Comparison of ENCODE assay signal across 8 mouse cellular contexts in genomic region chr19:6951994-6952711, GRCm38 (mm10). TPM values are rescaled to one million over a fixed set of nuclear protein-coding genes. Genes with fewer than 3 reads are reported as not detected.
DNase-seq lines count a peak whose midpoint lies in the region; ATAC-seq and TF ChIP-seq lines count a peak whose summit lies in the region.

No protein-coding gene starts in this region.

- peak; percentile 57 for ATAC-seq in intestine, embryonic 15.5 days
- ATAC-seq in limb, embryonic 11.5 days (ENCODE audit: insufficient number of reproducible peaks, low FRiP score, low TSS enrichment, low read depth), result 0 out of 2 replicates have a peak, but pooled peaks have one; percentile 4
- peak; percentile 20 for ATAC-seq in midbrain, embryonic 11.5 days (ENCODE audit: low FRiP score)

- no peak for TF ChIP-seq CTCF in small intestine, adult 2 months (IDR thresholded peaks at IDR 0.05; ENCODE audit: extremely low read depth, insufficient read length, insufficient replicate concordance, low read depth, low read length)

- no peak; the same call in 1 of the 2 replicates for TF ChIP-seq POLR2A in small intestine, adult 2 months (IDR thresholded peaks at IDR 0.05; ENCODE audit: low read depth, low read length)

- H3K27me3 ChIP-seq in intestine, embryonic 15.5 days (replicated peaks), result no peaks in the 10 kb centered on the region
- no peaks in the 10 kb centered on the region for H3K27me3 ChIP-seq in limb, embryonic 11.5 days (ENCODE audit: control insufficient read depth, insufficient read depth, low read length)
- H3K27me3 ChIP-seq in midbrain, embryonic 11.5 days (ENCODE audit: control insufficient read depth, insufficient read depth, low read length), result no peaks in the 10 kb centered on the region
- no peaks in the 10 kb centered on the region for H3K27me3 ChIP-seq in small intestine, adult 2 months (ENCODE audit: control insufficient read depth, insufficient read depth, low read length)

- H3K4me1 ChIP-seq in intestine, embryonic 15.5 days (replicated peaks), result peaks cover 36% of the 10 kb centered on the region
- peaks cover 9% of the 10 kb centered on the region; the same call in 1 of the 2 replicates for H3K4me1 ChIP-seq in limb, embryonic 11.5 days (ENCODE audit: control insufficient read depth, insufficient read depth, low read length)
- H3K4me1 ChIP-seq in midbrain, embryonic 11.5 days (ENCODE audit: control insufficient read depth, insufficient read depth, low read length), result peaks cover 15% of the 10 kb centered on the region
- peaks cover 47% of the 10 kb centered on the region for H3K4me1 ChIP-seq in small intestine, adult 2 months (ENCODE audit: control insufficient read depth, insufficient read depth, insufficient read length, low read length)

- 1% methylated on average over 31 of the region's 31 CpGs for WGBS in intestine, embryonic 15.5 days
- WGBS in limb, embryonic 11.5 days, result 3% methylated on average over 31 of the region's 31 CpGs
- WGBS in midbrain, embryonic 11.5 days, result 3% methylated on average over 31 of the region's 31 CpGs
- WGBS in small intestine, adult 2 months, result 3% methylated on average over 31 of the region's 31 CpGs

- H3K27ac ChIP-seq in intestine, embryonic 15.5 days, result peak overlapping the region; percentile 97
- peak overlapping the region; percentile 90 for H3K27ac ChIP-seq in limb, embryonic 11.5 days (replicated peaks; ENCODE audit: low read depth, low read length)
- peak overlapping the region; percentile 97 for H3K27ac ChIP-seq in midbrain, embryonic 11.5 days (ENCODE audit: low read depth, low read length)
- H3K27ac ChIP-seq in small intestine, adult 2 months (ENCODE audit: insufficient read depth, low read depth, low read length), result peak overlapping the region; percentile 94

- H3K4me3 ChIP-seq in intestine, embryonic 15.5 days (replicated peaks), result peak overlapping the region; percentile 55
- H3K4me3 ChIP-seq in limb, embryonic 11.5 days (ENCODE audit: low read depth, low read length), result peak overlapping the region; percentile 63
- peak overlapping the region; percentile 42 for H3K4me3 ChIP-seq in midbrain, embryonic 11.5 days (ENCODE audit: low read depth, low read length)
- peak overlapping the region; percentile 70 for H3K4me3 ChIP-seq in small intestine, adult 2 months (ENCODE audit: low read depth, low read length)

- H3K4me2 ChIP-seq in intestine, embryonic 15.5 days (replicated peaks), result peak overlapping the region; percentile 88
- peak overlapping the region; percentile 79 for H3K4me2 ChIP-seq in limb, embryonic 11.5 days (ENCODE audit: low read depth, severe bottlenecking)
- peak overlapping the region; percentile 94 for H3K4me2 ChIP-seq in midbrain, embryonic 11.5 days

- no peaks in the 10 kb centered on the region for H3K9me3 ChIP-seq in intestine, embryonic 15.5 days
- no peaks in the 10 kb centered on the region for H3K9me3 ChIP-seq in limb, embryonic 11.5 days (ENCODE audit: control insufficient read depth, low read length)
- H3K9me3 ChIP-seq in midbrain, embryonic 11.5 days (ENCODE audit: control insufficient read depth, low read length), result no peaks in the 10 kb centered on the region

- H3K36me3 ChIP-seq in intestine, embryonic 15.5 days, result peaks cover 28% of the 10 kb centered on the region
- H3K36me3 ChIP-seq in limb, embryonic 11.5 days (ENCODE audit: control insufficient read depth, insufficient read depth, low read length), result peaks cover 5% of the 10 kb centered on the region; the same call in 1 of the 2 replicates
- H3K36me3 ChIP-seq in midbrain, embryonic 11.5 days (ENCODE audit: control insufficient read depth, insufficient read depth, low read length), result no peaks in the 10 kb centered on the region
- peaks cover 48% of the 10 kb centered on the region for H3K36me3 ChIP-seq in small intestine, adult 2 months (ENCODE audit: control insufficient read depth, insufficient read depth, low read length)

- peak; percentile 94 for DNase-seq in adrenal gland, adult 2 months
- peak; percentile 69 for DNase-seq in embryo, embryonic 9.5 days (ENCODE audit: extremely low spot score)
- DNase-seq in gastrocnemius, postnatal 4 days (ENCODE audit: low spot score in 2 of 2), result peak; percentile 66 to 77
- peak; percentile 66 for DNase-seq in limb, embryonic 11.5 days (ENCODE audit: low spot score)
- peak; percentile 92 for DNase-seq in midbrain, embryonic 11.5 days (ENCODE audit: low spot score, missing footprints)
- DNase-seq in c-Kit-positive CD71-positive TER-119-positive erythroid progenitor cells, embryonic 14.5 days (ENCODE audit: low spot score), result no peak

- peak overlapping the region; percentile 68 for H3K9ac ChIP-seq in intestine, embryonic 15.5 days
- H3K9ac ChIP-seq in limb, embryonic 11.5 days (ENCODE audit: low read length), result peak overlapping the region; percentile 84
- H3K9ac ChIP-seq in midbrain, embryonic 11.5 days (ENCODE audit: low read length), result peak overlapping the region; percentile 76

RNA-seq across cellular contexts. Expression of gene Gpr137, which starts 9.9 kb away (rescaled TPM):
- 10 to 100 TPM; 47.9 to 51.5 TPM for total RNA-seq in adrenal gland, adult 2 months (2021)
- 202 and 223 TPM in 2 replicates for polyA plus RNA-seq in adrenal gland, adult 2 months (2012; rRNA removed)
- 10 to 100 TPM; 13.7 to 14.4 TPM for total RNA-seq in gastrocnemius, postnatal 4 days (2021)
- polyA plus RNA-seq in intestine, embryonic 15.5 days (2015; fragmentation: Nextera tagmentation; extraction: Ambion mirVana), result 20.4 and 25.5 TPM in 2 replicates
- 19.1 and 22.6 TPM in 2 replicates for polyA plus RNA-seq in limb, embryonic 11.5 days (2014; fragmentation: Nextera tagmentation; extraction: Ambion mirVana)
- polyA plus RNA-seq in midbrain, embryonic 11.5 days (2014; fragmentation: Nextera tagmentation; extraction: Ambion mirVana), result 28.0 and 32.0 TPM in 2 replicates
- 77.5 and 97.8 TPM in 2 replicates for polyA plus RNA-seq in small intestine, adult 2 months (2012; rRNA removed)

RNA-seq across cellular contexts. Expression of gene Bad, which starts 10.5 kb away (rescaled TPM):
- total RNA-seq in adrenal gland, adult 2 months (2021), result 10 to 100 TPM; 44.7 to 58.7 TPM
- polyA plus RNA-seq in adrenal gland, adult 2 months (2012; rRNA removed), result 91.2 and 102 TPM in 2 replicates
- total RNA-seq in gastrocnemius, postnatal 4 days (2021), result 10 to 100 TPM; 31.6 to 34.4 TPM
- 70.0 and 72.4 TPM in 2 replicates for polyA plus RNA-seq in intestine, embryonic 15.5 days (2015; fragmentation: Nextera tagmentation; extraction: Ambion mirVana)
- 50.2 and 51.7 TPM in 2 replicates for polyA plus RNA-seq in limb, embryonic 11.5 days (2014; fragmentation: Nextera tagmentation; extraction: Ambion mirVana)
- 53.7 and 55.9 TPM in 2 replicates for polyA plus RNA-seq in midbrain, embryonic 11.5 days (2014; fragmentation: Nextera tagmentation; extraction: Ambion mirVana)
- 83.3 and 127 TPM in 2 replicates for polyA plus RNA-seq in small intestine, adult 2 months (2012; rRNA removed)

RNA-seq across cellular contexts. Expression of gene Kcnk4, which starts 17.8 kb away (rescaled TPM):
- total RNA-seq in adrenal gland, adult 2 months (2021), result under 1 TPM in 1 of 2 experiments, not detected in 1; 0.31 TPM
- polyA plus RNA-seq in adrenal gland, adult 2 months (2012; rRNA removed), result 0.06 TPM in 1 of 2 replicates, not detected in the other
- under 1 TPM in 1 of 2 experiments, not detected in 1; 0.39 TPM for total RNA-seq in gastrocnemius, postnatal 4 days (2021)
- 0.29 and 0.40 TPM in 2 replicates for polyA plus RNA-seq in intestine, embryonic 15.5 days (2015; fragmentation: Nextera tagmentation; extraction: Ambion mirVana)
- 0.24 and 0.31 TPM in 2 replicates for polyA plus RNA-seq in limb, embryonic 11.5 days (2014; fragmentation: Nextera tagmentation; extraction: Ambion mirVana)
- polyA plus RNA-seq in midbrain, embryonic 11.5 days (2014; fragmentation: Nextera tagmentation; extraction: Ambion mirVana), result not detected in 2 replicates
- not detected in 2 replicates for polyA plus RNA-seq in small intestine, adult 2 months (2012; rRNA removed)

RNA-seq across cellular contexts. Expression of gene Ppp1r14b, which starts 22.6 kb away (rescaled TPM):
- 100 to 1,000 TPM; 123 to 288 TPM for total RNA-seq in adrenal gland, adult 2 months (2021)
- polyA plus RNA-seq in adrenal gland, adult 2 months (2012; rRNA removed), result 156 and 181 TPM in 2 replicates
- total RNA-seq in gastrocnemius, postnatal 4 days (2021), result 100 to 1,000 TPM; 364 to 392 TPM
- polyA plus RNA-seq in intestine, embryonic 15.5 days (2015; fragmentation: Nextera tagmentation; extraction: Ambion mirVana), result 177 and 188 TPM in 2 replicates
- polyA plus RNA-seq in limb, embryonic 11.5 days (2014; fragmentation: Nextera tagmentation; extraction: Ambion mirVana), result 282 and 293 TPM in 2 replicates
- polyA plus RNA-seq in midbrain, embryonic 11.5 days (2014; fragmentation: Nextera tagmentation; extraction: Ambion mirVana), result 245 and 285 TPM in 2 replicates
- 44.2 and 100 TPM in 2 replicates for polyA plus RNA-seq in small intestine, adult 2 months (2012; rRNA removed)

RNA-seq across cellular contexts. Expression of gene Plcb3, which starts 24.1 kb away (rescaled TPM):
- total RNA-seq in adrenal gland, adult 2 months (2021), result 10 to 100 TPM; 34.1 to 47.8 TPM
- polyA plus RNA-seq in adrenal gland, adult 2 months (2012; rRNA removed), result 69.1 and 87.1 TPM in 2 replicates
- total RNA-seq in gastrocnemius, postnatal 4 days (2021), result 10 to 100 TPM; 22.2 to 23.9 TPM
- polyA plus RNA-seq in intestine, embryonic 15.5 days (2015; fragmentation: Nextera tagmentation; extraction: Ambion mirVana), result 187 and 198 TPM in 2 replicates
- 24.4 and 27.7 TPM in 2 replicates for polyA plus RNA-seq in limb, embryonic 11.5 days (2014; fragmentation: Nextera tagmentation; extraction: Ambion mirVana)
- 13.0 and 14.2 TPM in 2 replicates for polyA plus RNA-seq in midbrain, embryonic 11.5 days (2014; fragmentation: Nextera tagmentation; extraction: Ambion mirVana)
- polyA plus RNA-seq in small intestine, adult 2 months (2012; rRNA removed), result 200 and 595 TPM in 2 replicates

Comparison
In these comparisons a context has a peak if more than half of its experiments do, and no peak if none do; other contexts are left out.
1. ATAC-seq: peak in every context shown above with its lines; median percentile 57 in intestine, embryonic 15.5 days; 20 in midbrain, embryonic 11.5 days; 4 in limb, embryonic 11.5 days.